Mouse (Mus musculus) limb, embryonic 14.5 days (tissue): Measurements from ENCODE around the gene Gnl1. TPM values are rescaled to one million over a fixed set of nuclear protein-coding genes. Genes with fewer than 3 reads are reported as not detected.

Experiments
- ATAC-seq: fragments of 200-750 bp; cut with Nextera tagmentation; 2 replicates; pipeline ENCODE4 v1.8.0; 2017; ENCODE audit warnings: low read depth, moderate number of reproducible peaks, moderate TSS enrichment; ENCODE audit not compliant: low FRiP score
- DNase-seq: peaks from one replicate; pipeline ENCODE4 v3.0.0-alpha.2; 2015; ENCODE audit warnings: low spot score
- H3K27ac ChIP-seq: fragments of 300-500 bp; sonication (generic); replicated peaks from 2 replicates; pipeline ENCODE4 v1.5.1; 2014; ENCODE audit warnings: low read depth, mild to moderate bottlenecking, low read length, moderate library complexity, mixed read lengths
- H3K27me3 ChIP-seq: fragments of 300-500 bp; sonication (generic); 2 replicates; pipeline ENCODE4 v1.6.1; 2014; ENCODE audit warnings: low read length, mixed read lengths; ENCODE audit not compliant: control insufficient read depth, insufficient read depth
- H3K36me3 ChIP-seq: fragments of 300-500 bp; sonication (generic); 2 replicates; pipeline ENCODE4 v1.6.1; 2014; ENCODE audit warnings: mild to moderate bottlenecking, low read length, moderate library complexity, mixed read lengths; ENCODE audit not compliant: control insufficient read depth, insufficient read depth
- H3K4me1 ChIP-seq: fragments of 300-500 bp; sonication (generic); 2 replicates; pipeline ENCODE4 v1.6.1; 2014; ENCODE audit warnings: antibody characterized with exemption, low read length, mixed read lengths; ENCODE audit not compliant: control insufficient read depth, insufficient read depth
- H3K4me2 ChIP-seq: fragments of 300-500 bp; sonication (generic); replicated peaks from 2 replicates; pipeline ENCODE4 v1.6.1; 2014; ENCODE audit warnings: low read depth, mild to moderate bottlenecking, low read length, moderate library complexity; ENCODE audit not compliant: severe bottlenecking
- H3K4me3 ChIP-seq: fragments of 300-500 bp; sonication (generic); replicated peaks from 2 replicates; pipeline ENCODE4 v1.5.1; 2014; ENCODE audit warnings: low read length
- H3K9ac ChIP-seq: fragments of 300-500 bp; sonication (generic); 2 replicates; pipeline ENCODE4 v1.6.1; 2014; ENCODE audit warnings: mild to moderate bottlenecking, low read depth, low read length, moderate library complexity; ENCODE audit not compliant: severe bottlenecking
- H3K9me3 ChIP-seq: fragments of 300-500 bp; sonication (generic); 2 replicates; pipeline ENCODE4 v1.6.1; 2016; ENCODE audit warnings: low read length; ENCODE audit not compliant: control insufficient read depth
- POLR2A ChIP-seq: fragments of 200-500 bp; IDR thresholded peaks from 2 replicates; pipeline ENCODE4 v1.8.0; 2012; ENCODE audit warnings: inconsistent platforms, mild to moderate bottlenecking, moderate library complexity, borderline replicate concordance; ENCODE audit not compliant: insufficient read depth, insufficient read length; ENCODE audit errors: extremely low read depth
- WGBS: fragments of 180-500 bp; shearing (Covaris S2); extraction: QIAGEN DNeasy Blood & Tissue Kit; methylation state at CpG from one replicate; pipeline ENCODE4 v1.1.7; 2014; 5-methylcytosine and 5-hydroxymethylcytosine counted together
- polyA plus RNA-seq, 2 experiments: library from polyadenylated mRNA; depleted of rRNA in 1 of 2; stranded (reverse) in 1 of 2; unstranded in 1 of 2; fragments of >200 nt; fragmentation: Nextera tagmentation in 1 of 2; extraction: Ambion mirVana in 1 of 2; gene quantifications; 2 replicates each; pipeline versions ENCODE4 v1.2.1 to v1.2.3; 2012 to 2014

The Gnl1 gene
- polyA plus RNA-seq, 2 experiments, result 41.8 to 43.4 TPM

DNA sequence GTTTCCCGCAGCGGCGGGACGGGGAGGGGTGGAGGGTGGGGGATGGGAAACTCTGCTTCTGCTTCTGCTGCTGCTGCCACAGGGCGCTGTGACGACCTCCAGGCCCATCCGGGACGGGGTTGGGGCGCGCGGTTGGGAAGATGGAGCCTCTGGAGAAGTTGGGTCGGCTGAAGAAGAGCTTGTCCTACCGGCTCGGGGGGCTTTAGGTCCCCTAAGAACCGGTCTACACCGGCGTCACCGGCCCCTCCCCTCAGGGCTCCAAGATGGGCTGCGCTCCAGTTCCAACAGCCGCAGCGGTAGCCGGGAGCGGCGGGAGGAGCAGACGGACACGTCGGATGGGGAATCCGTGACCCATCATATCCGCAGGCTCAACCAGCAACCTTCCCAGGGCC, 708 bp downstream of the Gnl1 start:
- peak; percentile 7 for ATAC-seq

DNA sequence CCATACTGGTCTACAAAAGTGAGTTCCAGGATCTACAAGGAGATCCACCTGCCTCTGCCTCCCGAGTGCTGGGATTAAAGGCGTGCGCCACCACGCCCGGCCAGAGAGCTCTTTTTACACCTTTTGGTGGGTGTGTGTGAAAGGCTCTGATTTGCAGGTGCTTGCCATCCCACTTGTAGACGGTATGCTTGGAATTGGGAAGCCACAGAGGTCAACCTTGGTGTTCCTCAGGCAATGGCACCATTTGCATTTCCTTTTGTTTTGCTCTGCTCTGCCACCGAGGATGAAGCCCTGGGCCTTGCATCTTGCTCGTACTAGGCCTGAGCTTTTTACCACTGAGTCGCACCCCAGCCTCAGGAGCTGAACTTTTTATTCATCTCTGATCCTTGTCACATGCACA, 2.1 kb downstream of the Gnl1 start:
- Histone ChIP-seq H3K27ac (no peak overlapping the region), H3K36me3 (peaks cover 49% of the 10 kb centered on the region), H3K9ac (no peak overlapping the region), H3K4me2 (no peak overlapping the region), H3K27me3 (no peaks in the 10 kb centered on the region), H3K9me3 (no peaks in the 10 kb centered on the region), H3K4me3 (no peak overlapping the region), H3K4me1 (peaks cover 11% of the 10 kb centered on the region; the same call in 1 of the 2 replicates)
- no peak for TF ChIP-seq POLR2A
- DNase-seq, result no peak
- no peak for ATAC-seq
- 92% methylated on average over 9 of the region's 9 CpGs for whole genome bisulfite sequencing

More for the DNA sequence above, 708 bp downstream of the Gnl1 start:
- Histone ChIP-seq H3K36me3 (peaks cover 35% of the 10 kb centered on the region), H3K4me3 (peak overlapping the region; percentile 58), H3K4me1 (peaks cover 11% of the 10 kb centered on the region; the same call in 1 of the 2 replicates), H3K27me3 (no peaks in the 10 kb centered on the region), H3K4me2 (peak overlapping the region; percentile 73), H3K9me3 (no peaks in the 10 kb centered on the region), H3K27ac (peak overlapping the region; percentile 95), H3K9ac (peak overlapping the region; percentile 82)
- 0% methylated on average over 22 of the region's 29 CpGs for WGBS
- DNase-seq, result peak; percentile 52
- TF ChIP-seq POLR2A, result no peak

DNA sequence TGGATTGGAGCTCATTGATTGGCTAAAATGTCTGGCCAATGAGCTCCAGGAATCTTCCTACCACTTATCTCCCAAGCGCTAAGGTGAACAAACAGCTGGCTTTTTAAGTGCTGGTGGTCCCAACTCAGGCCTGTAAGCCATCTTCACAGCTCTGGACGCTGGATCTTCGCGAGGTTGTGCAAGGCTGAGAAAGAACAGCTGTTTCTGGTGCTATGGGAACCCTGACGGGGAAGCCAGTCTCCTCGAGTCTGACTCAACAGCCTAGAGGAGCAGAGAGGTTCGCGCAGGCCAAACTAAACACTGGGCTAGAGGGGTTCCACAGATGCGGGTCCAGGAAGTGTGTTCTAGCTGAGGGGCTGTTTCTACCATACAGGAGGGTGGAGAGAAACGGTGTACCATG, 12.1 kb downstream of the Gnl1 start:
- H3K4me2 ChIP-seq, result no peak overlapping the region
- no peak for DNase-seq

DNA sequence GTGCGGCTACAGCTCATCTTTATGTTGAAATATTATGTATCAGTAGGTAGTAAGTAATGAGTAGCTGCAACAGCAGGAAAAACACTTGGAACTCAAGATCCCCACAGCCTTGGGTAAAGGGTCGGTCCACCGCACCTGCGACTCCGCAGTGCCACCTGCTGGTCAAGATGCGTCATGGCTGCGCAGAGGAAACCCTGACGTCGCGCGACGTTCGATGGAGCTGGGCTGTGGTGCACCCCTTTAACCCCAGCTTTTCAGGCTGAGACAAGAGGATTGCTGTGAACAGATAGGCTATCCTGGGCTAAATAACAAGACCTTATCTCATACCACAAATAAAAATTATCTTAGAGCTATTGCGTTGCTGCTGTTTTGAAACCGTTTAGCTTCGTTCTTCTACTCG, 14.0 kb downstream of the Gnl1 start:
- Histone ChIP-seq H3K4me3 (peak overlapping the region; percentile 58), H3K4me2 (peak overlapping the region; percentile 77; the same call in 1 of the 2 replicates), H3K27me3 (no peaks in the 10 kb centered on the region), H3K9me3 (no peaks in the 10 kb centered on the region), H3K9ac (no peak overlapping the region), H3K36me3 (peaks cover 13% of the 10 kb centered on the region), H3K4me1 (peaks cover 2% of the 10 kb centered on the region; the same call in 1 of the 2 replicates), H3K27ac (no peak overlapping the region)
- DNase-seq, result peak; percentile 81
- no peak for TF ChIP-seq POLR2A
- ATAC-seq, result peak; percentile 76
- WGBS, result 5% methylated on average over 17 of the region's 17 CpGs

More for the DNA sequence above, 12.1 kb downstream of the Gnl1 start:
- Histone ChIP-seq H3K27me3 (no peaks in the 10 kb centered on the region), H3K27ac (no peak overlapping the region), H3K4me3 (no peak overlapping the region), H3K9me3 (no peaks in the 10 kb centered on the region), H3K36me3 (peaks cover 32% of the 10 kb centered on the region), H3K4me1 (peaks cover 2% of the 10 kb centered on the region; the same call in 1 of the 2 replicates), H3K9ac (no peak overlapping the region)
- TF ChIP-seq POLR2A, result no peak
- no peak for ATAC-seq
- WGBS, result 42% methylated on average over 10 of the region's 10 CpGs

DNA sequence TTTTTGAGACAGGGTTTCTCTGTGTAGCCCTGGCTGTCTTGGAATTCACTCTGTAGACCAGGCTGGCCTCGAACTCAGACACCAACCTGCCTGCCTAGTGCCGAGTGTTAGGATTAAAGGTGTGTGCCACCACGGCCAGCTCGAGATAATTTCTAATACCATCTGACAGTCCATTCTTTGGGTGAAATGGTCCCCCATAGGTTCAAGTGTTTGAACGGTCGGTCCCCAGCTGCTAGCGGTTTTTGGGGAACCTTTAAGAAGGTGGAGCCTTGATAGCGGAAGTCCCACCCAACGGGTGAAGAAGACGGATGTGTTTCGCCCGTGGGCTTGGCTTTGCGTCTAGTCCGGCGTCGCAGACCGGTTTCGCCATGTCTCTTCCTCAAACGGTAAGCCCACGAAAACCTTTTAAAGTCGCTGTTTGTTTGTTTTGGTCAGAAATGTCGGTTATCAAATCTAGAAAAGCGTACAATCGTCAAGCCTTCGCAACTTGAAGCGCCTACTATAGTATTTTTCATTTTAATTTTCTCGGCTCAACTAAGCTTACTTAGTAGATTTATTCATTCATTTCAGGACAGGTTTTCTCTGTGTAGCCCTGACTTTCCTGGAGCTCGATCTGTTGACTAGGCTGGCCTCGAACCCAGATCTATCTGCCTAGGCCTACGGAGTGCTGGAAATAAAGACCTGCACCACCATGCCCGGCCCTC, 14.7 kb downstream of the Gnl1 start:
- WGBS, result 3% methylated on average over 31 of the region's 31 CpGs
- ATAC-seq, result peak; percentile 62
- H3K9me3 ChIP-seq, result no peaks in the 10 kb centered on the region

More for the DNA sequence above, 14.7 kb downstream of the Gnl1 start:
- Histone ChIP-seq H3K36me3 (peaks cover 6% of the 10 kb centered on the region), H3K4me2 (peak overlapping the region; percentile 77), H3K9ac (peak overlapping the region; percentile 56), H3K27ac (peak overlapping the region; percentile 48; the same call in 1 of the 2 replicates), H3K4me1 (peaks cover 2% of the 10 kb centered on the region; the same call in 1 of the 2 replicates), H3K27me3 (no peaks in the 10 kb centered on the region), H3K4me3 (peak overlapping the region; percentile 58)
- peak; percentile 84 for DNase-seq
- TF ChIP-seq POLR2A, result peak; percentile 58; the same call in 1 of the 2 replicates
